10 mouse cellular contexts compared by ENCODE assay signal in genomic region chr10:7819603-7820002, GRCm38 (mm10).
"Had no signal": no experiment of that assay in that cellular context is flagged by ENCODE, and none has a peak within 500 bp of the region (broad histone marks: within the 10 kb centered on the region; RNA-seq: fewer than 3 reads in every experiment).

No protein-coding gene starts in this region.

- H3K9me3 ChIP-seq: limb, embryonic 15.5 days; liver, embryonic 12.5 days; midbrain, embryonic 10.5 days; midbrain, embryonic 15.5 days had no signal

- ATAC-seq: liver, embryonic 12.5 days; midbrain, embryonic 15.5 days had no signal

- H3K4me3 ChIP-seq: limb, embryonic 15.5 days; liver, embryonic 12.5 days; midbrain, embryonic 10.5 days; midbrain, embryonic 15.5 days had no signal

- H3K4me2 ChIP-seq: limb, embryonic 15.5 days; liver, embryonic 12.5 days; midbrain, embryonic 15.5 days had no signal

- DNase-seq: kidney, adult 11 months; kidney, postnatal 10 days; lung, postnatal 36 days; right cerebral cortex, adult 18-20 months; thymus, postnatal 4 days had no signal

- H3K4me1 ChIP-seq: limb, embryonic 15.5 days; liver, embryonic 12.5 days; midbrain, embryonic 10.5 days; midbrain, embryonic 15.5 days had no signal

- H3K9ac ChIP-seq: limb, embryonic 15.5 days; liver, embryonic 12.5 days; midbrain, embryonic 15.5 days had no signal

- H3K27ac ChIP-seq: limb, embryonic 15.5 days; liver, embryonic 12.5 days; midbrain, embryonic 10.5 days; midbrain, embryonic 15.5 days; stomach, postnatal 0 days had no signal

- H3K27me3 ChIP-seq: limb, embryonic 15.5 days; liver, embryonic 12.5 days; midbrain, embryonic 15.5 days had no signal
